Mouse (Mus musculus) heart, postnatal 0 days (tissue): Measurements from ENCODE around the gene Rab19.

Source experiments
- CTCF ChIP-seq: IDR thresholded peaks from 2 replicates; pipeline ENCODE4 v1.5.1; 2016; ENCODE audit warnings: antibody characterized with exemption, control low read depth, low read depth
- EP300 ChIP-seq: IDR thresholded peaks from 2 replicates; pipeline ENCODE4 v1.6.1; 2016; ENCODE audit warnings: antibody characterized with exemption, low read depth

- no peak for TF ChIP-seq CTCF
- no peak for TF ChIP-seq EP300
Measured at GRCm38 (mm10) chr6:39373301-39373955, 7.5 kb upstream of the Rab19 start.
